Mouse (Mus musculus) limb, embryonic 12.5 days (tissue): ENCODE results near the gene Rapgef1. TPM values are rescaled to one million over a fixed set of nuclear protein-coding genes. Genes with fewer than 3 reads are reported as not detected.
"Not testable (repeated sequence)": the region's sequence is repeated elsewhere in the genome, so short reads cannot be mapped to it uniquely, and the experiment has no call there.

Source experiments
- ATAC-seq: fragments of 200-750 bp; cut with Nextera tagmentation; 2 replicates; pipeline ENCODE4 v1.8.0; 2017; ENCODE audit warnings: low read depth, moderate TSS enrichment; ENCODE audit not compliant: insufficient number of reproducible peaks, insufficient read depth, low FRiP score, low TSS enrichment
- H3K27ac ChIP-seq: fragments of 300-500 bp; sonication (generic); 2 replicates; pipeline ENCODE4 v1.5.1; 2016; ENCODE audit warnings: mild to moderate bottlenecking, moderate library complexity
- H3K27me3 ChIP-seq: fragments of 300-500 bp; sonication (generic); 2 replicates; pipeline ENCODE4 v1.6.1; 2016; ENCODE audit warnings: mild to moderate bottlenecking, moderate library complexity
- H3K36me3 ChIP-seq: fragments of 300-500 bp; sonication (generic); 2 replicates; pipeline ENCODE4 v1.6.1; 2016; ENCODE audit warnings: mild to moderate bottlenecking, moderate library complexity
- H3K4me1 ChIP-seq: fragments of 300-500 bp; sonication (generic); replicated peaks from 2 replicates; pipeline ENCODE4 v1.6.1; 2016
- H3K4me2 ChIP-seq: fragments of 300-500 bp; sonication (generic); 2 replicates; pipeline ENCODE4 v1.6.1; 2016; ENCODE audit warnings: mild to moderate bottlenecking, moderate library complexity
- H3K4me3 ChIP-seq: fragments of 300-500 bp; sonication (generic); replicated peaks from 2 replicates; pipeline ENCODE4 v1.5.1; 2016; ENCODE audit warnings: mild to moderate bottlenecking
- H3K9ac ChIP-seq: fragments of 300-500 bp; sonication (generic); replicated peaks from 2 replicates; pipeline ENCODE4 v1.6.1; 2016; ENCODE audit warnings: mild to moderate bottlenecking, moderate library complexity
- H3K9me3 ChIP-seq: fragments of 300-500 bp; sonication (generic); 2 replicates; pipeline ENCODE4 v1.6.1; 2016; ENCODE audit warnings: mild to moderate bottlenecking, moderate library complexity
- WGBS: fragments of 180-500 bp; shearing (Covaris S2); methylation state at CpG from one replicate; pipeline ENCODE4 v1.1.7; 2016; 5-methylcytosine and 5-hydroxymethylcytosine counted together
- polyA plus RNA-seq: library from polyadenylated mRNA; unstranded; fragments of >200 nt; fragmentation: Nextera tagmentation; extraction: Ambion mirVana; gene quantifications from 2 replicates; pipeline ENCODE4 v1.2.1, GENCODE M21; 2016

The Rapgef1 gene
- polyA plus RNA-seq, 1 experiment from 2014 or later: 20.4 TPM

DNA sequence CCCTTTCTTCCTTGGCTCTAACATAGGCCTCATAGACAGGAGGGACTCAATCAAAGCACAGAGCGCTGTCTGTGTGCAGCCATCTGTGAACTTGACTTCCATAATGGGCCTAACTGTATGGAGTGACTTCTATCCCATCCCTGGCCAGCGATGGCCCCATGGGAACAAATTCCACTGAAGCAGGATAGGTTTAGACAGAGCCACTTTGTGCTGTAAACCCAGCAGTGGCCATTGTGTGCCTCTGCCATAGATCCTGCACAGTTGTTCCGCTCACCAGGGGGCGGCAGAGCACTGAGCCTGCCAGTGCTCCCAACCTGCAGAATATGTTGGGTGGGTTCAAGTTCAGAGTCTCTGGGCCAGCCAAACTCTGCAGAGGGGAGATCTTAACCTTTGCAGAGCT is 88.2 kb downstream of the Rapgef1 start:
- ATAC-seq: no peak
- no peaks in the 10 kb centered on the region for H3K27me3 ChIP-seq
- H3K4me3 ChIP-seq: no peak overlapping the region
- no peak overlapping the region for H3K27ac ChIP-seq
- H3K4me1 ChIP-seq: no peaks in the 10 kb centered on the region
- no peak overlapping the region for H3K9ac ChIP-seq
- H3K36me3 ChIP-seq: peaks cover 91% of the 10 kb centered on the region
- WGBS: 87% methylated on average over 4 of the region's 4 CpGs
- no peaks in the 10 kb centered on the region for H3K9me3 ChIP-seq
- no peak overlapping the region for H3K4me2 ChIP-seq

DNA sequence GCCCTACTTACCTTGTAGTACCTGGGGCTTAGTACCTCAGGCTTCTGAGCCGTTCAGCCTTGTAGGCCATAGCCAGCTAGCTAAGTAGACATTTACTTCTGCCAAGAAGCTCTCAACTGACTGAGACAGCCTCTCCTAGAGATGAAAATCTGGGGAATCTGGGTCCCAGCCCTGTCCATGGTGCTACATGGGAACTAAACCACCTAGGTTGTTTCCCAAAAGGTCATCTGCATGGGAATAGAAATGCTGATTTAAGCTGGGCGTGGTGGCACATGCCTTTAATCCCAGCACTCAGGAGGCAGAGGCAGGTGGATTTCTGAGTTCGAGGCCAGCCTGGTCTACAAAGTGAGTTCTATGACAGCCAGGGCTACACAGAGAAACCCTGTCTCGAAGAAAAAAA is 88.7 kb downstream of the Rapgef1 start:
- not testable (repeated sequence) for ATAC-seq, H3K27ac ChIP-seq, H3K27me3 ChIP-seq, H3K9ac ChIP-seq, H3K4me1 ChIP-seq, H3K9me3 ChIP-seq, H3K4me2 ChIP-seq, H3K4me3 ChIP-seq
- H3K36me3 ChIP-seq: peaks cover 91% of the 10 kb centered on the region
- WGBS: 93% methylated on average over 4 of the region's 4 CpGs

DNA sequence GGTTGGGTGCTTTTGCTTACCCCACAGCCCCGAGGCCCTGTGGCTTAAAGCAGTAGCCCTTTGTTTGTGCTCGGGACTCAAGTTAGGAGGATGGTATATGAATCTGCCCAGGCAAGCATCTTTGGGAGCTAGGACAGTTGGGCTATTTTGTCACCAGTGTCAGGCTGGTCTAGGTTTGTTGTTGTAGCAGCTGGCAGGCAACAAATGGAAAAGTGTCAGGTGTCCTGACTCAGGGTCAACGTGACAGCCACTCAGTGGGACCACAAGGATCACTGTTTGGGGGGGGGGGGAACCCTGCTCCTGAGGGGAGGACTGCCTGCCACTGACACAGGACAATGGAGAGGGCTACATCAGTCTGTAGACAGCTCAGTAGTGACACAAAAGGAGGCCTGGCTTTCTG is 91.5 kb downstream of the Rapgef1 start:
- ATAC-seq: no peak
- no peak overlapping the region for H3K4me2 ChIP-seq
- H3K27me3 ChIP-seq: no peaks in the 10 kb centered on the region
- H3K9ac ChIP-seq: no peak overlapping the region
- no peak overlapping the region for H3K4me3 ChIP-seq
- WGBS: 67% methylated on average over 3 of the region's 3 CpGs
- no peak overlapping the region for H3K27ac ChIP-seq
- H3K9me3 ChIP-seq: no peaks in the 10 kb centered on the region
- peaks cover 3% of the 10 kb centered on the region for H3K4me1 ChIP-seq
- H3K36me3 ChIP-seq: peaks cover 86% of the 10 kb centered on the region

DNA sequence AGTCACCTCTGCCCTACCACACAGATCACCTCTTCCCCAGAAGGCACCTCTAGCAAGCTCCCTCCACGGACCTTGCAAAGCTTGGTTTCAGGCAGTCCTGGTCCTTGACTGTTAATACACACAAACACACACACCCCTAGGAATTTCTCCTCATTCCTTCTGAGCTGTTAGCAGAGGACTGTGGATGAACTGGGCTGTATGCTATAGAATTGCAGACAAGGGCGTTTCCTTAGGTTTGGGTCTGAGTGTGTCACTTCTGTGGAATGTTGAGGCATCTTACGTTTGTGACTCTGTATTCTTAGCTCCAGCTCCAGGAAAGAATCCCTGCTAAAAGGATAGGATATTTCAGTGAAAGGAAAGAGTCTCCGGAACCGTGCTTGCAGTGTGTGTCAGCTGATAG is 92.4 kb downstream of the Rapgef1 start:
- H3K9me3 ChIP-seq: no peaks in the 10 kb centered on the region
- peaks cover 81% of the 10 kb centered on the region for H3K36me3 ChIP-seq
- no peak overlapping the region for H3K4me2 ChIP-seq
- H3K4me3 ChIP-seq: no peak overlapping the region
- WGBS: 90% methylated on average over 5 of the region's 5 CpGs
- H3K27ac ChIP-seq: no peak overlapping the region
- peaks cover 12% of the 10 kb centered on the region for H3K4me1 ChIP-seq
- H3K27me3 ChIP-seq: no peaks in the 10 kb centered on the region
- no peak for ATAC-seq
- no peak overlapping the region for H3K9ac ChIP-seq

DNA sequence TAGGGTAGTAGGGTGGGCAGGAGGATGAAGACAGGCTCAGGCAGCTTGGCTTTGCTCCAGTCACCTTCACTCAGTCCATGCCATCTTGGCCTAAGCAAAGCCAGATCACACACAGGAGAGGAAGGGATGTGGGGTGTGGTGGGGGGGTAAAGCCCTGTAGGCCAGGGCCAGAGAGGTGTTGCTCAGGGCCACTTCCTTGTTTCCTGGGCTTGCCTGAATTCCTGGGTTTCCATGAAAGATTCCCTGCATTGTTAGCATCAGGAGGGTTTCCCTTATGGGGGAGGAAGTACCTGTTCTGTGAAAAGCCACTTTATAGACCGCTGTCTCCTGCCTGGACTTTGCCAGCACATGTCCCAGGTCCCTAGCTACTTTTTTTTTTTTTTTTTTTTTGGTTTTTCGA is 94.0 kb downstream of the Rapgef1 start:
- Histone ChIP-seq H3K4me3 (no peak overlapping the region), H3K27ac (no peak overlapping the region), H3K9me3 (no peaks in the 10 kb centered on the region), H3K4me1 (peaks cover 13% of the 10 kb centered on the region), H3K9ac (no peak overlapping the region), H3K4me2 (no peak overlapping the region), H3K36me3 (peaks cover 74% of the 10 kb centered on the region), H3K27me3 (no peaks in the 10 kb centered on the region)
- no peak for ATAC-seq
- 100% methylated on average over 1 of the region's 2 CpGs for WGBS

DNA sequence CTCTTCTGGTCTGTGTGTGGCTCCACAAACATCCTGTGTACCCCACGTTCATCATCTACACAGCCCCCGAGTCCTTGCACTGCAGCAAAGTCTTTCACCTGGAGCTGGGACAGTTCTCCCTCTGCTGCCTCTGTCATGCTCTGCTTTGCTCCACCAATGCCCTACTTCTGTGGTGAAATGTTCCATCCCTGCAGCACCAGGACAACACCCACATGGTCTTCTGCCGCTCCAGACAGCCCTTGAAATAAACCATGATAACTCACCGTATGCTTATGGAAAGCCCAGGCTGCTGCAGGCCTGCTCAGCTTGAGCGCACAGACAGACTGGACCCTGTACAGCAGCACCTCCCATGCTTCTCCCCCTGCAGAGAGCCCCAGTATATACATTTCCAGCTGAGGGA is 94.6 kb downstream of the Rapgef1 start:
- H3K36me3 ChIP-seq: peaks cover 76% of the 10 kb centered on the region
- H3K27me3 ChIP-seq: no peaks in the 10 kb centered on the region
- H3K9ac ChIP-seq: no peak overlapping the region
- peaks cover 13% of the 10 kb centered on the region for H3K4me1 ChIP-seq
- H3K4me2 ChIP-seq: no peak overlapping the region
- no peak overlapping the region for H3K4me3 ChIP-seq
- no peak overlapping the region for H3K27ac ChIP-seq
- WGBS: 93% methylated on average over 5 of the region's 5 CpGs
- ATAC-seq: no peak
- no peaks in the 10 kb centered on the region for H3K9me3 ChIP-seq

DNA sequence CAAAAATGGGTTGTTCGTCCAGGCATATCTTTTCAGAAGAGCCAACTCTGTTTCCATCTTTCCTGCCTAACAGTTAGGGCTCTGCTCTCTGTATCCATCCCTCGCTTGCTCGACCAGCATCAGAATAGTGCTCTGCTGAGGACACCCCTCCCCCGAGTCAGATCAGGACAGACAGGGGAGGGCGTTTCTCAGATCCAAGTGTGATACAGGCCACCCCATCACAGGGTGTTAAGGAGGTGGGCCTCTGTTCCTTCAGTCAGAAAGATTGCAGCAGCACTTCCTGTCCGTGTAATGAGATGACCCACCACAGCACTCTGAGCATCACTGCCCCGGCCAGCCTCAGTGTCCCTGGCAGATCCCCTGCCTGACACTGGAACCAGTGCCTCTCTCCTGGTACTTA is 96.6 kb downstream of the Rapgef1 start:
- no peaks in the 10 kb centered on the region for H3K27me3 ChIP-seq
- H3K4me2 ChIP-seq: peak overlapping the region; percentile 15; the same call in 1 of the 2 replicates
- H3K9ac ChIP-seq: no peak overlapping the region

DNA sequence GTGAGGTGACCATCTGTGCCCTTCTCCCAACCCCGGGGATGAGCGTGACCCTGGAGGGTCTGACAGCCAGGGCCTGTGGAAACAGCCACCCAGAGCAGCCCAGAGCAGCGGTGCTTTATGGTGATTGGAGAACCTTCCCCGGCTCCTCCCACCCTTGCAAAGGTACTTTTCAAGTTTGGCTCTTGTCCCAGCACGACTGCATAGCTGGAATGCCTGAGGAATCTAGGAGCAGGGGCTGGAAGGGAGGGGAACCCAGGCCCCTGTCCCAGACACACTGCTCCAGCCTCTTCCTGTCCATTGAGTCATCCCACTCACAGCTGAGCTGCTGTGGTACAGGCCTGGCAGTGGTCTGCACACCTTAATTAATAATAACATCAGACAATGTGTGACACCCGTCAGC is 97.2 kb downstream of the Rapgef1 start:
- peak overlapping the region; percentile 77 for H3K27ac ChIP-seq
- peaks cover 13% of the 10 kb centered on the region for H3K4me1 ChIP-seq
- no peak overlapping the region for H3K9ac ChIP-seq
- no peaks in the 10 kb centered on the region for H3K9me3 ChIP-seq
- H3K4me2 ChIP-seq: peak overlapping the region; percentile 15; the same call in 1 of the 2 replicates
- H3K36me3 ChIP-seq: peaks cover 82% of the 10 kb centered on the region
- H3K4me3 ChIP-seq: no peak overlapping the region
- 20% methylated on average over 6 of the region's 6 CpGs for WGBS
- H3K27me3 ChIP-seq: no peaks in the 10 kb centered on the region
- ATAC-seq: peak; percentile 89

More for the DNA sequence above, 96.6 kb downstream of the Rapgef1 start:
- Histone ChIP-seq H3K4me3 (no peak overlapping the region), H3K27ac (peak overlapping the region; percentile 77), H3K9me3 (no peaks in the 10 kb centered on the region), H3K36me3 (peaks cover 82% of the 10 kb centered on the region), H3K4me1 (peaks cover 13% of the 10 kb centered on the region)
- ATAC-seq: peak; percentile 38
- 34% methylated on average over 7 of the region's 7 CpGs for WGBS

DNA sequence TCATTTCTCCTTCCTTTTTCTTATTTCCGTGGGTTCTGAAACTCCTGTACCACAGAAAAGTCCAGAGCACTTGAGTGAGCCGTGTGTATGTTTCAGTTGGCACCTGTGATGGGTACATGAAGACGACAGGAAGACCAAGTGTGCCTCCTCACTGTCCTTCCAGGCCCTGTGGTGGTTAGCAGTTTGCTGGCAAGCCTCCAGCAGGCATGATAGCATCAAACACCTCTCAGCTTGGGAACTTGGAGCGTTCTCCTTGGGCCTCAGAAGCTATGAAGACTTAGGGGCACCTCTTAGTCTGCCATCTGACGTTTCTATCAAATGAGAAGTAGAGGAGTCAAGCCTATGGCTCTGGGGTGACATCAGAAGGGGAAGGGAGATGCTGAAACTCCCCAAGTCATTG is 99.1 kb downstream of the Rapgef1 start:
- no peak overlapping the region for H3K4me3 ChIP-seq
- no peak overlapping the region for H3K9ac ChIP-seq
- 93% methylated on average over 5 of the region's 5 CpGs for WGBS
- no peak for ATAC-seq
- peaks cover 13% of the 10 kb centered on the region for H3K4me1 ChIP-seq
- H3K27me3 ChIP-seq: no peaks in the 10 kb centered on the region
- no peak overlapping the region for H3K27ac ChIP-seq
- no peaks in the 10 kb centered on the region for H3K9me3 ChIP-seq
- no peak overlapping the region for H3K4me2 ChIP-seq
- H3K36me3 ChIP-seq: peaks cover 82% of the 10 kb centered on the region

DNA sequence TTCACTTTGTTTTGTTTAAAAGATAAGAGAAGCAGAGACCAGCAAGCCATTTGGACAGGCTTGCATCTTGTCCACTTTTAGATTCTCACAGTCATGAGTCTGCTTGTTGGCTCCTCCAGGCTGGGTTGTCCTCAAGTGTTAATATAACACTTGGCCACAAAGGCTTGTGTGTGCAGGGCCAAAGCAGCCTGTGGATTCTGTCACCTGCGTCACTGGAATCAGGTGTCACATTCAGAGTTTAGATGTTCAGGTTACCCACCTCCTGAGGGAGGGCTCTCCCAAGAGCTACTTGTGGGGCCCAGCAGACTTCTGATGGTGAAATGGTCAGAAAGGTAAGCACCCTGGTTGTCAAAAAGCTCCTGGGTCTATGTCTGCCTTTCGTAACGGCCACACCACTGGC is 103.6 kb downstream of the Rapgef1 start:
- ATAC-seq: no peak
- H3K4me3 ChIP-seq: no peak overlapping the region
- H3K4me1 ChIP-seq: no peaks in the 10 kb centered on the region
- H3K27me3 ChIP-seq: no peaks in the 10 kb centered on the region
- no peak overlapping the region for H3K4me2 ChIP-seq
- H3K9ac ChIP-seq: no peak overlapping the region
- no peaks in the 10 kb centered on the region for H3K9me3 ChIP-seq
- peaks cover 96% of the 10 kb centered on the region for H3K36me3 ChIP-seq
- H3K27ac ChIP-seq: no peak overlapping the region
- 93% methylated on average over 3 of the region's 3 CpGs for WGBS

DNA sequence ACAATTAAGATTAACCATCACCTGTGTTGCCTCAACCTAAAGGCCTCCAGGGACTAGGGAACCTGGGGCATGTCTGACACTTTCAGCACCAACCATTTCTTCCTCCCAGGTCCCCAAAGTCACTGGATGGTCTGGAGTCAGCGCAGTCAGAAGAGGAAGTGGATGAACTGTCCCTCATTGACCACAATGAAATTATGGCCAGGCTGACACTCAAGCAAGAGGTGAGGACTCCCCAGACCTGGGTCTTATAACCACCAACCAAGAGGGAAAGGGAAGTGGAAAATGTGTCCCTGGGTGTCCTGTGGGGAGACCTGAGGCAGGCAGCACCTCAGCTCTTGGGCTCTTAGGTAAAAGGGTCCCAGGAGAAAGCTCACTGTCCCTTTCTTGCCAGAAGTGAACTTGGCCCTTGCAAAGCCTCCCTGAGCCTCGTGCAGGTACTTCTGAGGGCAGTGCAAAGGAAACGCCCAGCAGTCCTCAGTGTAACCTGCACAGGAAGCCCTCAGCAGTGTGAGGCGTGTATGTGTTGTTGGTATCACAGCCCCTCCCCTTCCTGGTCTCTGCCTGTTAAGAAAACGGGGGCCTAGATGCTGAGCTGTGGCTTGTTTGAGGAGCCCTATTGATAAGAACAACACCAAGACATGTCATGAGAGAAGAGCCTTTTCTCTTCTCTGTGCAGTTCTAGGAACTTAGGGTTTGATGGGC is 105.3 kb downstream of the Rapgef1 start:
- no peaks in the 10 kb centered on the region for H3K27me3 ChIP-seq
- no peaks in the 10 kb centered on the region for H3K9me3 ChIP-seq
- 87% methylated on average over 5 of the region's 5 CpGs for WGBS
- no peaks in the 10 kb centered on the region for H3K4me1 ChIP-seq
- no peak overlapping the region for H3K27ac ChIP-seq
- no peak overlapping the region for H3K4me2 ChIP-seq
- H3K36me3 ChIP-seq: peaks cover 96% of the 10 kb centered on the region
- no peak overlapping the region for H3K9ac ChIP-seq
- H3K4me3 ChIP-seq: no peak overlapping the region
- ATAC-seq: no peak

DNA sequence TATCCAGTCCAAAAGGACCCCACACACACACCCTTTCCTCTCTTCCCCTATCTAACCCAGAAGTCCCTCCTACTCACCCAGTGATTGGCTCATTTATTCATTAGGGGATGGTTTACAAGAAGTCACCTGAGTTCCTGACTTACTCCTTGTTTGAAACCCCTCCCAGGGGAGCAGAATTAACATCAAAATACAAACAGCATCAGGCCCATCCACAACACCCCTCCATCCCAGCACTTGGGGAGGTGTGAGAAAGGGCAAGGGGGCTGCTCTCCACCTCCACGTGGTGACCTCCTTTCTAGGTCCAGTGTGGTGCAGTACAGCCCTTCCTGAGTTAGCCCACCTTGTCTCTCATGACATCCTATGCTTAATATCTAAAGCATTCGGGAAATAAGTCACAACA is 110.0 kb downstream of the Rapgef1 start:
- H3K4me3 ChIP-seq: no peak overlapping the region
- peaks cover 93% of the 10 kb centered on the region for H3K36me3 ChIP-seq
- no peak for ATAC-seq
- no peaks in the 10 kb centered on the region for H3K27me3 ChIP-seq
- WGBS: 44% methylated on average over 2 of the region's 2 CpGs
- no peak overlapping the region for H3K27ac ChIP-seq
- no peak overlapping the region for H3K4me2 ChIP-seq
- H3K9me3 ChIP-seq: no peaks in the 10 kb centered on the region
- H3K4me1 ChIP-seq: no peaks in the 10 kb centered on the region
- no peak overlapping the region for H3K9ac ChIP-seq
